Mouse (Mus musculus): ENCODE results near the gene Trp53tg5. TPM values are rescaled to one million over a fixed set of nuclear protein-coding genes. Genes with fewer than 3 reads are reported as not detected.
A peak's percentile ranks its signal among the peaks of the same experiment; 100 is the strongest.

Gene Trp53tg5
- polyA plus RNA-seq, 1 experiment: not detected

DNA sequence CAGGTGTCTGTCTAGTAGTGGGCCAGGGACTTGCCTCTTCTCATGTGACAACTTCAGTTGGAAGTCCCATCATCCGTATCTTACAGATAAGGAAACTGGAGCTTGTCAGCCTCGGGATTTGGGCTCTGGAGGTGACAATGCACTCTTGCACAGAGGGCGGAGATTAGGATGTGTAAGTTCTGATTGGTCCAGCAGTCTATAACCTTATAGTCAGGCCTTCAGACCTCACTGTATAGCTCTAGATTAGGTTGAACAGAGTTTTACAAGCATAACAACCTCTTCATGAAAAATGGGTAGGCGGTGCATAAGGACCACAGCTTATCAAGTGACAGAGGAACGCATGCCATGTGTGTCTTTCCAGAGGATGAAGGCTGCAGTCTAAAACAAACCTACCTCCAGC lies 6.7 kb downstream of the Trp53tg5 start:
- no peak for DNase-seq
- TF ChIP-seq CTCF (IDR thresholded peaks at IDR 0.05; ENCODE audit: insufficient read depth, low read length) (no peak), POLR2A (IDR thresholded peaks at IDR 0.05; ENCODE audit: borderline replicate concordance, extremely low read depth, low read depth, low read length) (no peak)
- Histone ChIP-seq H3K4me3 (replicated peaks; ENCODE audit: extremely low read depth, low read depth, low read length) (no peak overlapping the region), H3K4me1 (ENCODE audit: control insufficient read depth, insufficient read depth, low read length) (peaks cover 3% of the 10 kb centered on the region)
- WGBS: 69% methylated on average over 5 of the region's 5 CpGs

DNA sequence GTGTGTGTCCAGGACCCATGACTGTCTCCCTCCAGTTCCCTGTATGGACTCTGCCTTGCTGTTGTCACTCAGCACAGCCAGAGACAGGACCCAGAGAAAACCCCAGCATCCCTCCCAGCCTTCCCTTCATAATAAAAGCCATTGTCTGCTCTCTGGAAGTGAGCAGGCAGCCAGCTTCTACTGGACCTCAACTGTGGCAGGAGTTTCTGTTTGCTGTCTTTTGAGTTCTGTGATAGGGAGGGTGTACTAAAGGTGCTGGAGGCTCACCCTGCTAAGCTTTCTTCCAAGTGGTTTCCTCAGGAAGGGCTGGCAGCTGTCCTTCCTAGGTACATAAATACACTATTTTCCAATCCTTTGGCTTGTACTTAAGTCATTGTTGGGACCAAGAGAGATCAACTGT lies 8.4 kb downstream of the Trp53tg5 start:
- TF ChIP-seq POLR2A (IDR thresholded peaks at IDR 0.05; ENCODE audit: borderline replicate concordance, extremely low read depth, low read depth, low read length): no peak
- TF ChIP-seq CTCF (IDR thresholded peaks at IDR 0.05; ENCODE audit: insufficient read depth, low read length): no peak
- H3K4me3 ChIP-seq (replicated peaks; ENCODE audit: extremely low read depth, low read depth, low read length): no peak overlapping the region
- DNase-seq: no peak
- H3K4me1 ChIP-seq (ENCODE audit: control insufficient read depth, insufficient read depth, low read length): peaks cover 4% of the 10 kb centered on the region

DNA sequence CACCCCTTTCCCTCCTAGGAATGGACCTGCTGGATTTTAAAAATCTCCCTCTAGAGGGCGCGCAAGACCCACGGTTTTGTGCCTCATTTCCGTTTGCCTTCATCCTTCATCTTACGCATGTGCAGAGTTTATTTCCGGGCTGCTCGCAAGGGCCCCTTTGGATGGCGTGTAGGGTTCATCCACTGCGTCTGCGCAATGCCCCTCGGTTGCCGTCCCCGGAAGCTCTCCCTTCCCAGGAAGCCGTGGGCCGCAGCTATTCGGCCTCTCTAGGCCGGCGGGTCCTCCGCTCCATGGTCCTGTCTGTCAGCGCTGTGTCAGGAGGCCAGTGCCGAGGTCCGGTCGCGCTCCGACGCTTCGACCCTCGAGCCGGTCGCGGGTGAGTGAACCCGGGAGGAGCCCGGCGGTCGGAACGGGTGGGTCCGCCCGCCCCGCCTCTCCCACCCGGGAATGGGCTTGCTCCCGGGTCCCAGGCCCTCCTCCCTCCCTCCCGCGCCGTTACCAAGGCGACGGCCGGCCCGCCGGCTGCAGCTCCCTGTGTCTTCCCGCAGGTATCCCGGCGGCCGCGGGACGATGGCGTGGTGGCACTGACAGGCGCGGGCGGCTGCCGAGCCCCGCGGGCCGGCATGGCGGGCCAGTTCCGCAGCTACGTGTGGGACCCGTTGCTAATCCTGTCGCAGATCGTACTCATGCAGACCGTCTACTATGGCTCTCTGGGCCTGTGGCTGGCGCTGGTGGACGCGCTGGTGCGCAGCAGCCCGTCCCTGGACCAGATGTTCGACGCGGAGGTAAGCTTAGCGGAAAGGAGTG lies 12.6 kb downstream of the Trp53tg5 start, which contains the start of gene Gm20458:
Gene Gm20458 (plus strand): TSS at position 223 of the 807 bp plus-strand sequence.
- peak; percentile 91 for DNase-seq

DNA sequence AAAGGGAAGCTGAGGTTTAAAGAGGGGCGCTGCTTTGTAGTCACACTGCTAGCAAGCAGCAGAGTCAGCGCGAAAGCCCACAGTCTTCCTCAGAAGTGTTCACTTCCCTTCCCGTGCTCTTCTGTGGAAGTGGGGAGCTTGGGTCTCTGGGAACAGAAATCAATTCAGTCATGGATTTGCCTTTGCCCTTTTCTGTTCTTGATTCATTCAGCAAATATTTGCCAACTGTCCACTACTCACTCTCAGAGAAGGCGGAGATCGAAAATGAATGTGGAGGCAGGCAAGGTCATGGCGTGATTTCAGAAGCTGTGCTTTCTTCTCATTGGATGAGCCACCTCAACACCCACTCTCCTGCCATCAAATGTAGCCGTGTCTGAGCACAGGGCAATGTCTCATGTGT lies 15.0 kb downstream of the Trp53tg5 start:
- TF ChIP-seq CTCF (IDR thresholded peaks at IDR 0.05; ENCODE audit: insufficient read depth, low read length) (no peak), POLR2A (IDR thresholded peaks at IDR 0.05; ENCODE audit: borderline replicate concordance, extremely low read depth, low read depth, low read length) (no peak)
- no peak overlapping the region for H3K4me3 ChIP-seq (replicated peaks; ENCODE audit: extremely low read depth, low read depth, low read length)
- peak; percentile 23 for DNase-seq
- 55% methylated on average over 8 of the region's 8 CpGs for WGBS
- peaks cover 14% of the 10 kb centered on the region for H3K4me1 ChIP-seq (ENCODE audit: control insufficient read depth, insufficient read depth, low read length)

More for the DNA sequence above, 12.6 kb downstream of the Trp53tg5 start, which contains the start of gene Gm20458:
- peaks cover 10% of the 10 kb centered on the region for H3K4me1 ChIP-seq (ENCODE audit: control insufficient read depth, insufficient read depth, low read length)
- TF ChIP-seq POLR2A (IDR thresholded peaks at IDR 0.05; ENCODE audit: borderline replicate concordance, extremely low read depth, low read depth, low read length) (peak; percentile 73; the same call in 1 of the 2 replicates), CTCF (IDR thresholded peaks at IDR 0.05; ENCODE audit: insufficient read depth, low read length) (peak; percentile 64)
- peak within 1 kb of the TSS; percentile 73 for H3K4me3 ChIP-seq (replicated peaks; ENCODE audit: extremely low read depth, low read depth, low read length)
- under 1% methylated on average over 62 of the region's 79 CpGs for WGBS

DNA sequence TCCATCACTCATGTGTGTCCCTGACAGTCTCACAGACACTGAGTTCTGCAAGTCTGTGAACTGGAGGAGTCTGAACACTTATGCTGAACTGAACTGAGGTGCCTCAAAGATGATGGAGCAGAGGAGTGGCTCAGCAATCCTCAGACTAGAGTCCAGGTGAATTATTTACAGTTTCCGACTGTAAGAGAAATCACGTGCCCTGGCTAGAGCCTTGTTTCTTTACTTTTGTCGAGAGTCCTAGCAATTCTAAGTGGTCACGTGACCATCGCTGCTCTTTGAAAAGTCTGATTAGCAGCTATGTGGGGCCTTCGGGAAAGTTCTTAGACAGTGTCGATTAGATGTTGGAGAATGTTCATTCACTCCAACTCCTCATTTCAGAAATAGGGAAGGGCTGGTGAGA lies 15.6 kb downstream of the Trp53tg5 start:
- Histone ChIP-seq H3K4me1 (ENCODE audit: control insufficient read depth, insufficient read depth, low read length) (peaks cover 18% of the 10 kb centered on the region), H3K4me3 (replicated peaks; ENCODE audit: extremely low read depth, low read depth, low read length) (no peak overlapping the region)
- 49% methylated on average over 7 of the region's 7 CpGs for WGBS
- no peak for TF ChIP-seq CTCF (IDR thresholded peaks at IDR 0.05; ENCODE audit: insufficient read depth, low read length)
- no peak for TF ChIP-seq POLR2A (IDR thresholded peaks at IDR 0.05; ENCODE audit: borderline replicate concordance, extremely low read depth, low read depth, low read length)
- DNase-seq: peak; percentile 55

DNA sequence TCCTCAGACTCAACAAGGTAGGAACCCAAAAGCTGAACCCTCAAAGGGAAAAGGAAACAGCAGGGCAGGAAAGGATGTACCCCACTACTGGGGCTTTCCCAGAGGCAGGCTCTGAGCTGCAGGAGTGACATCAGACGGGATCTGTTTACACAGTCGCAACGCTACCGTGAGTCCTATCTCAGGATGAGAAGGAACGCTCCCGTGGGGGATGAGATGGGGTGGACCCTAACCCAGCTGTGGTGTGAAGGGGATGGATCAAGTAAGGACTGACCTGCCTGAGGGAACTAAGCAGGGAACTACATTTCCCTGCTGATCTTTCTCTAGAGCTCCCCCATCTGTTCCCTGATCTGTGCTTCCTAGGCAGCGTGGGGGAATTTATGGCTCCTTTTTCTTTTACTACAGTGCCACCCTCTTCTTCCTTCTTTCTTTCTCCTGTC lies 16.6 kb downstream of the Trp53tg5 start, which contains the start of gene Sys1:
Gene Sys1 (plus strand): TSS at position 101 of the 437 bp plus-strand sequence.
- 3% methylated on average over 7 of the region's 7 CpGs for WGBS
- peaks cover 23% of the 10 kb centered on the region for H3K4me1 ChIP-seq (ENCODE audit: control insufficient read depth, insufficient read depth, low read length)
- H3K4me3 ChIP-seq (replicated peaks; ENCODE audit: extremely low read depth, low read depth, low read length): no peak within 1 kb of the TSS
- TF ChIP-seq CTCF (IDR thresholded peaks at IDR 0.05; ENCODE audit: insufficient read depth, low read length) (no peak), POLR2A (IDR thresholded peaks at IDR 0.05; ENCODE audit: borderline replicate concordance, extremely low read depth, low read depth, low read length) (no peak)
- DNase-seq: peak; percentile 39

DNA sequence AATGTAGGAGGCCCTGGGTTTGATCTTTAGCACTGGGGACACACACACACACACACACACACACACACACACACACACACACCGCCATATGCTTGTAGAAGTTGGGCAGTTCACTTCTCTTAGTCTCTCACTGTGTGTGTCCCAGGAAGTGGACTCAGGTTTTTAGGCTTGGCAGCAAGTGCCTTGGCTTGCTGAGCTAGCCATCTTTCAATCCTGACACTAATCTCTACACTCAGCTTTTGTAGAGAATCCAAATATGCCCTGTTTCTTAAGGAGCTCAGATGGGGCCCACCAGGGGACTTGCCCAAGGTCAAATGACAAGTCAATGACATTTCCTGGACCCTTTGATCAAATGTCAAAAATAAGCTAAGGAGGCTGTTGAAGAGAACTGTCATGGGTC lies 17.1 kb downstream of the Trp53tg5 start:
- WGBS: 72% methylated on average over 1 of the region's 1 CpGs
- DNase-seq: peak; percentile 9
- Histone ChIP-seq H3K4me1 (ENCODE audit: control insufficient read depth, insufficient read depth, low read length) (peaks cover 22% of the 10 kb centered on the region), H3K4me3 (replicated peaks; ENCODE audit: extremely low read depth, low read depth, low read length) (no peak overlapping the region)
- TF ChIP-seq POLR2A (IDR thresholded peaks at IDR 0.05; ENCODE audit: borderline replicate concordance, extremely low read depth, low read depth, low read length) (no peak), CTCF (IDR thresholded peaks at IDR 0.05; ENCODE audit: insufficient read depth, low read length) (no peak)

DNA sequence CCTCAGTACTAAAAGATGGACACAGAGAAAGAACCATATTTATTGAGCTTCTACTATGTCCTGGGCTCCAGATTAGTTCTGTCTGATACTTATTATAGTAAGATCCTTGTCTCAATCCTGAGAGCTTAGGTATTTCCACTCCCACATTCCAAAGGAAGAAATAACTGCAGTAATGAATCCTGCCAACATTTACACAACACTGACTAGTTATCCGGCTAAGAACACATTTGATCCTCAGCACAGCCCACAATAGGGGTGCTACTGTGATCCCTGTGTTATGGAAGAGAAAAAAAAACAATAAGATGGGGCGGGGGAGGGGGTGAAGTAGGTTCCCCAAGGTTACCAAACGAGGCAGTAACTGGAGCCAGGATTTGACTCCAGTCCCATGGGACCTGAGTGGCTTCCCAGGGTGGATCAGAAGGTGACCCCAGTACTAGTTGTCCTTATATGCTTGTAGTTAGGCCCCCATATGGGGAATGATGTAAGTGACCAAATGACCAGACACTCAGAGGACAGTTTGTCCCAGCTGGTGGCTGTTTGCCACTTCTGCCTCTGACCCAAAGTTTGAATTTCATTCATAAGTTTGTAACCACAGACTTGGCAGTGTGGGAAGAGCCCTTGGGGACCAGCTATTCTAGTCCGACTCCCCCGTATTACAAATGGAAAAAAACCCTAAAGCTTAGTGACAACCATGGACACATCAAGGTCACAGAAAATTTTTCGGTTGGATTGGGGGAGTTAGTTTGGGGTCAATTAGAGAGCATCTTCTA lies 17.9 kb downstream of the Trp53tg5 start:
- H3K4me3 ChIP-seq (replicated peaks; ENCODE audit: extremely low read depth, low read depth, low read length): no peak overlapping the region
- peak; percentile 21 for DNase-seq
- 51% methylated on average over 6 of the region's 6 CpGs for WGBS
- peaks cover 22% of the 10 kb centered on the region for H3K4me1 ChIP-seq (ENCODE audit: control insufficient read depth, insufficient read depth, low read length)
- TF ChIP-seq CTCF (IDR thresholded peaks at IDR 0.05; ENCODE audit: insufficient read depth, low read length): no peak
- TF ChIP-seq POLR2A (IDR thresholded peaks at IDR 0.05; ENCODE audit: borderline replicate concordance, extremely low read depth, low read depth, low read length): no peak

DNA sequence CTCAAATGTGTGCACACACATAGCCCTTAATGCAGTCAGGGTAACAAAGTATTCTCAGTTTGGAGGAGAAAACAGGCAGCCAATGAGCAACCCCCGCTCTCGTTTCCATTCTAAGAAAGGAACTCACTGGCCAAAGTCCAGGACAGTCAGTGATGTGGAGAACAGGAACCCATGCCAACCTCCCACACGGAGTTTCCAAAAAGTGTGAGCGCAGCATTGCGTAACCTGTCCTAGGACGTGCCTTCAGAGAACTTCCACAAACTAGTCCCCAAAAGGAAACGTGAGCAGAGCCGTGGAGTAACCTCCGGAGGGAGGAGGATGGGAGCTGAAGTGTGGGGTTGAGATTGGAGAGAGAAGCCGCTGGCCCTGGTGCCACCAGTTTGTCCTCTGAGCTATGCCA lies 18.7 kb downstream of the Trp53tg5 start:
- DNase-seq: peak; percentile 75
- H3K4me1 ChIP-seq (ENCODE audit: control insufficient read depth, insufficient read depth, low read length): peaks cover 22% of the 10 kb centered on the region

More for the DNA sequence above, 18.7 kb downstream of the Trp53tg5 start:
- 27% methylated on average over 10 of the region's 10 CpGs for WGBS
- TF ChIP-seq CTCF (IDR thresholded peaks at IDR 0.05; ENCODE audit: insufficient read depth, low read length) (no peak), POLR2A (IDR thresholded peaks at IDR 0.05; ENCODE audit: borderline replicate concordance, extremely low read depth, low read depth, low read length) (no peak)
- no peak overlapping the region for H3K4me3 ChIP-seq (replicated peaks; ENCODE audit: extremely low read depth, low read depth, low read length)
